Mouse (Mus musculus): ENCODE measurements around the gene Ifitm1. TPM values are rescaled to one million over a fixed set of nuclear protein-coding genes. Genes with fewer than 3 reads are reported as not detected.
"Not testable (repeated sequence)": the region's sequence is repeated elsewhere in the genome, so short reads cannot be mapped to it uniquely, and the experiment has no call there.

The Ifitm1 gene
- polyA plus RNA-seq, 1 experiment = 89.5 TPM

- no peak for DNase-seq (ENCODE audit: low read depth)
These were observed 17.0 kb upstream of the Ifitm1 start, which contains the start of gene Ifitm5 for GRCm38 (mm10) chr7:140949824-140950530. Gene Ifitm5, minus strand, starts transcription at chr7:140950291.

DNA sequence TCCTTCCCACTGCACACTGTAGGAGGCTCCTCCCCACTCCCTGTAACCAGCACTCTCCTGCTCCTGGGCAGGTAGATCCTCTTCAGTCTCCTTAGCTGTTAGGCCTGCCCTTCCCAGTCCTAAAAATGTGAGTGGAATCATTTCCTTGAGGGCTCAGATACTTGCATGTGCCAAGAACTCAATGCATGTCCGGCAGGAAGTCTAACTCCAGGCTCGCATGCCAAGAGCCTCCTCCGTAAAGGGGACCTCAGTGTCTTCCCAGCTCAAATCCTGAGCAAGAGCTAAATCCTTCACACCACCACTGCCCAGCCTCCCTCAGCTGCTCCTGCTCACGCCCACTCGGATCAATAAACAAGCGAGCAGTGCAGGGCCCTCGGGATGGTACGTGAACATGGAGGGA, 16.0 kb upstream of the Ifitm1 start:
- DNase-seq (ENCODE audit: low read depth) = no peak

DNA sequence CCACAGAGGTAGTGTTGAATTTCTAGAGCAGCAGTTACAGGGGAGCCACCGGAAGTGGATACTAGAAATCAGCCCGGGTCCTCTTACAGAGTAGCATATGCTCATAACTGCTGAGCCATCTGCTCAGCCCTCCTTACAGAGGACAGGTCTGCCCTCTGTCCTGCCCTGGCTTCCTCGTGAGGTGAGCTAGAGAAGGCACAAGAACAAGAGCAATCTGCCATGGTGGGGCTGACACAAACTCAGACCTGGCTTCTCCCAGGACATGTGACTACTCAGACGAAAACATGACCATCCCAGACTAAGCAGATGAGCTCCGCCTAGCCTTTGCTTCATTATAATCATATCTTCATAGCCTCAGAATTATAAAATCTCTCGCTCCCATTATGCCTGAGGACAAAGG, 15.3 kb upstream of the Ifitm1 start:
- DNase-seq (ENCODE audit: low read depth) = no peak

- no peak for DNase-seq (ENCODE audit: low read depth)
These were observed 14.6 kb upstream of the Ifitm1 start for GRCm38 (mm10) chr7:140952441-140952840.

DNA sequence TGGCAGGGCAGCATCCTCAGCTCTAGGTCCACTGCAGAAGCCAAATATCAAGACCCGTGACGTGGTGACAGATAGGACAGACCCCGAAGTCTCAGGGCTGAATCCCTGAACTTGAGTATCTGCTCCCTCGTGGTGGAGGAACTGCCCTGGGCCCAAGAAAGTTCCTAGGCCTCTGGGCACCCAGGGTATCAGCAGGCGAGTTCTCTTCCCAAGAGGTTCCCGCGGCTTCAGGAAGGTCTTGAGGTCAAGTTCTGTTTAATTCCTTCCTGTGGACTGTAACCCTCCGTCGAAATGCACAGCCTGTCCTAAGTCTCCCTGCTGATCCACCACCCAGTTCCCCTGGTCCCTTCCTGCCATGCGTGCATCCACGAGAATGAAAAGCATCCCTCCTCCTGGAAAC, 13.9 kb upstream of the Ifitm1 start:
- no peak for DNase-seq (ENCODE audit: low read depth)

DNA sequence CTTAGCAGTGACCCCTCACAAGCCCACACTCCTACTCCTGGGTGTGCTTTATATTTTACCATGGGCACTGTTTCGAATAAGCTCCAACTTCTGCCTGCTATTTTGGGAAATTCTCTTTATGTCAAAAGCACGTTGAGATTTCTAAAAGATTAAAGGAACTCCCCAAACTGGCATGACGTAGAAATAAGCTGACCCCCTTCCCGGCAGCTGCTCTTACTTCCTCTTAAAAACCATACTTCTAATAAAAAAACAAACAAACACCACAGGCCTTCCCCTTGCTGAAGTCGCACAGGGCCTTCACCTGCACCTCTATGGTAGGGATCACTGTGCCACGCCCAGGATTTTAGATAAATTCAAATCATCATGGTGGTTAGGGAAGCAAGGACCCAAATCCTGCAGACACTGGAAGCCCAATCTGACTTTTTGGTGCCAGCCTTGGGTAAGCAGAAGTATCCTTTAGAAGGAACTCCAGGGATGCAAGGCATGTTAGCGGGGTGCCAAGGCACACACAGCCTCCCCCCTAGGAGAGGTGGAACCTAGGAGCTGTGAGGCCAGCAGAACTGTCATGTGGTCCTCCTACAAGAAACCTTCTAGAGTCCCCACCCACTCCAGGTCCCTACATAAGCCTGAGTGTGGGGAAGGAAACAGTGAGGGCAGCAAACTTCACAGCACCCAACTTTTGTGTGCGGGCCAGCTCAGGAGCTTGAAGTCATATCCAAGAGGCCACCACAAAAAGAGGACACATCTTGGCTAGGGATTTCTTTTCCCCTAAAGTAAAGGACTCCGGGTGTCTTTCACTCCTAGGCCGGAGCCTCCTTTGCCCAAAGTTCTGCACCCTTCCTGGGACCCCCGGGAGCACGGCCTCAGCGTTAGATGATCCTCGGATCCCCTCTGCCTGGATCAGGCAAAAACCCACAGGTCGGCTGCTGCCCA, 13.0 kb upstream of the Ifitm1 start:
- no peak for DNase-seq (ENCODE audit: low read depth)

GRCm38 (mm10) chr7:140954733-140955071, 12.3 kb upstream of the Ifitm1 start:
- no peak for DNase-seq (ENCODE audit: low read depth)

DNA sequence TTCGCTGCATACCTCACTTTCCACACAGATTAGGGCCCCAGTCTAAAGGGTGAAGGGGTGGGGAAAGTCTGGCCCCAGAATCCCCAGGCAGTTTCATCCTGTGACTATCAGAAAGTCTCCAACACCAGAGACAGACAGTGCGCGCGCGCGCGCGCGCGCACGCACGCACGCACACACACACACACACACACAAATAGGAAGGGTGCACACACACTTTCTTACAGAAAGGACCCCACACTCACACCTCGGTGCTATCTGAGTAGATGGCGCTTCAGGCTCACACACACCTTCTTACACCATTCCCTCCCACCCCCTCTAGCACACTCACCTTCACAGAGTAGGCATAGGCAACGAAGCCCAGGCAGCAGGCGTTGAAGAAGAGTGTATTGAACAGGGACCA, 11.7 kb upstream of the Ifitm1 start:
- no peak for DNase-seq (ENCODE audit: low read depth)

DNA sequence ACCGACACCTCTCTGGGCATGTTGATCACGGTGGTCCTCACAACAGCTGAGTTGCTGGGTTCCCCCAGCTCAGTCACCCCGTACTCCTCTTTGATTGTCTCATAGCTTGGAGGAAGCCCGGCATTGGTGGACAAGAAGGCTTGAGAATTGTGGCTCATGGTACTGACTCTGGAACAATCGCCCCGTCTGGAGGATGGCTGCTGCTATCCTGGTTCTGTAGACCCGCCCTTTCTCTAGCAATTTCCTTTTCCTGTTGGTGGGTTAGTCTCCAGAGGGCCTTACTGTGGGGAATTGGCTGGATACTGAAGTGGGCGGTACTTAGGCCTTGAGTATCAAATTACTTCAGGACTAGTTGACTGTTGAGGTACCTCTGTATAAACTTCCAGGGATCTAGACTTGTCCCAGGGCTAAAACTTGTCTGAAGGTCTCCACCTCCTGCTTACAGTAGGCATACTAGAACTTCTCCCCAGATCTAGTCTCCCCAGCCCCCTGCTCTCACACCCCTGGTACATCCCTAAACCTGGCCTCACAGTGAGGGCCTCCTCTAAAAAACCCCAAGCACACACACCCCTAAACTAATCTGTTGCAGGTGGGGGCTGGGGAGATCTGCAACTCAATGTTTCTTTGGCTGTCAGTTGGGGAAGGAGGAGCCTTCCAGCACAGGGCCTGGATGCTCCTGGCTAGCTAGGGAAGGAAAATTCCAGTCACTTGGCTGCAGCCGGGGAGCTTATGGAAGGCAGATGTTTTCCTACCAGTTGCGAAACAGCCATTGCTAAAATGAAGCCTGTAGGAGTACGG, 11.1 kb upstream of the Ifitm1 start, which contains the start of the genes Gm45717 and Ifitm2:
Gene Gm45717 (minus strand): TSS at position 180 of the 798 bp plus-strand sequence.
Gene Ifitm2 (minus strand): TSS at position 230 of the 798 bp plus-strand sequence.
- peak; percentile 89 for DNase-seq (ENCODE audit: low read depth)

DNA sequence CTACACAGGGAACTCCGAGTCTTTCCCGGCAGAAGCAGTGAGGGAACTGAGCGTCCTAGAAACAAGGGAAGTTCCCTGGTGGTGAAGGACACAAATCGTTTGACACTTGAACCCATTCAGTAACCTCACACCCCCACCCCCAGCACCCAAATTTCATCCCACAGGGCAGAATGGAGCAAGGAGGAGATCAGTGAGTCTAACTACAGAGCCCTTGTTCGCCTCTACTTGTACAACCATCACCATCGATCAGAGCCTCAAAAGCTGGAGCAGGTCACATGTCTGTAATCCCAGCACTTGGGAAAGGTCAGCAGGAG, 10.5 kb upstream of the Ifitm1 start:
- DNase-seq (ENCODE audit: low read depth) = no peak

- peak; percentile 74 for DNase-seq (ENCODE audit: low read depth)
These were observed 7.7 kb upstream of the Ifitm1 start for GRCm38 (mm10) chr7:140959181-140959901.

DNA sequence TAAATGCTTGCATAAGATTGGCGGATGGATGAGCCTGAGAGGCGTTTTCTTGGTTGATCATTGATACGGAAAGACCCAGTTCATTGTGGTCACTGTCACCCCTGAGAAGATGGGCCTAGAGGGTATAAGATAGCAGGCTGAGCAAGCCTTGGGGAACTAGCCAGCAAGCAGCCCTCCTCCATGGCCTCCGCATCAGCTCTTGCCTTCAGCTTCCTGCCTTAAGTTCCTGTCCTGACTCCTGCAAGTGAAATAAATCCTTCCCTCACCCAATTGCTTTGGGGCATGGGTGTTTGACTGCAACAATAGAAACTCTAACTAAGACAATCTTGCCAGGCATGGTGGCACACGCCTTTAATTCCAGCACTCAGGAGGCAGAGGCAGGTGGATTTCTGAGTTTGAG, 7.0 kb upstream of the Ifitm1 start:
- DNase-seq (ENCODE audit: low read depth) = no peak

DNA sequence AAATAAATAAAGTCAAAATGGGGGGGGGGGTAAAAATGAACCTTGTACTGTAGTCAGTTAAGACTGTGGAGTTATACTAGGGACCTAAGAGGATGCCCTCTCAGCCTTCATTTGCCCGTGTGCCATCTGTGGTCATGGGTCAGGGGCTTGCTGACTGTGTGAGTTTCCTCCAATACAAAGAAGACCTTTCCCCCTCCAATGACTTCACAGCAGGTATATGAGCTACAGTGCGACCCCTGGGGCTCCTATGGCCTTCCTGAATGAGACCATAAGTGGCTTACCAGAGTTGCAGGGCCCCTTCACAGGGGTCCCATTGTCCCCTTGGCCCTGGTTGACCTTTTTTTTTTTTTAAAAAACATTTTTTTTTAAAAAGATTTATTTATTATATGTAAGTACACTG, 5.6 kb upstream of the Ifitm1 start:
- no peak for DNase-seq (ENCODE audit: low read depth)

DNA sequence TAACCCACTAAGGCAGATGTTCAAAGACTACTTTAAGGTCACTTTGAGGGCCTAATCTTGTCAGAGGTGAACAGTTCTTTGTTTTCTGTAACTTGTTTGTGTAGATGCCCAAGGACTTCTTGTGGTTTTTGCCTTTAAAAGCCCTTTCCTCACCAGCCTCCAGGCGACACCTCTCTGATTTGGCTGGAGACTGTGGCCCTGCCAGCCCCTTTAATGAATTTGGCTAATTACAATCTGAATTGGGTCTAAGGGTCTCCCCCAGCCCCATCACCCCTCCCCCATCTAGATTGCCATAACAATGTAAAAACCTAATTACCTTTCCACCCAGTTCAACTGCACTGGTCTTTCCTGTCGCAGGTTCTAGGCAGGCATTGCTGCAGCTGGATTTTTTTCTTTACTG, 4.3 kb upstream of the Ifitm1 start:
- DNase-seq (ENCODE audit: low read depth) = no peak

- DNase-seq (ENCODE audit: low read depth) = no peak
These were observed 1.0 kb downstream of the Ifitm1 start for GRCm38 (mm10) chr7:140967862-140968591.

- DNase-seq (ENCODE audit: low read depth) = not testable (repeated sequence)
These were observed 1.7 kb downstream of the Ifitm1 start for GRCm38 (mm10) chr7:140968710-140969109.

DNA sequence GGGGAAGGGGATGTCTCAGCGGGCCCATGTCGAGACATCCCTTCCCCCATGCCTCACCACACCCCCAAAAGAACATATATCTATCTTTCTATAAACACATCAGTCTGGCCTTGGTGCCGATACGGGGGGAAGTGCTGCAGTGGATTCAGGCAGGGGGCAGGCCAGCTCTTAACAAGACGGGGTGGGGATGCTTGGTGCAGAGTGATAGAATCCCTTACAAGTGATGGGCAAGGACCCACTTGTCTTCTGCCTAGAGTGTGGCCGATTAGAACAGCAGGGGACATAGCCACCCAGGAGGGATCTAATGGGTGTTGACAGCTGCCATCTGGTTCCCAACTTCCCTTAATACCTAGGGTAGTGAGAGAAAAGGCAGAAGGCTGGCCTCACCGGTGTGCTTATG, 3.9 kb downstream of the Ifitm1 start:
- no peak for DNase-seq (ENCODE audit: low read depth)

DNA sequence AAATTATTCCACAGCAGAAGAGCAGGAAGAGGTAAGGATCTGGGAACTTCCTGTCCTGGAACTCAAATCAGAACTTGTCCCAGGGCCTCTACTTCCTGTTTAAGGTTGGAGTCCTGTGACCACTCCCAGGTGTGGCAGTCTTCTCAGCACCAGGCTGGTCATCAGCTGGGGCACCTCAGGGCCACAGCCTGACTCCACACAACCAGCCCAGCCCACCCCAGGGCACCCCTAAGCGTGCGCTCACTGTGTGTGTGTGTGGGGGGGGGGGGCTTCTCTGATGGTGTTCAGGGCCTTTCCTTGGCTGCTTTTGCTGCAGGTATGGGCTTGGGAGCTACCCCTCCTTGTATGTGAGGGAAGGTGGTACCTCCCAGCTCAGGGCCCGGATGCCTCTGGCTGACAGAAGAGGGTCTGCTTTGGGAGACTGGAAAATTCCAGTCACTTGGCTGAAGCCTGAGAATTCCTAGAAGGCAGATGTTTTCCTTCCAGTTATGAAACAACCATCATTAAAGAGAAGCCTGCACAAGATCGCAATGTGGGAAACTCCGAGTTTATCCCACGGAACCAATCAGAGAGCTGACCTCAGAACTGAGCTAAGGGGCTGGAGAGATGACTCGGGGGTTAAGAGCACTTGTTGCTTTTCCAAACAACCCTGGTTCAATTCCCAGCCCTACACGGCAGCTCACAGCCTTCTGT, 4.6 kb downstream of the Ifitm1 start:
- DNase-seq (ENCODE audit: low read depth) = no peak

- no peak for DNase-seq (ENCODE audit: low read depth)
These were observed 6.6 kb downstream of the Ifitm1 start for GRCm38 (mm10) chr7:140973396-140974165.

All from gonadal fat pad, adult 2 months (tissue).